In genomic region chr6:100660395-100660794, GRCm38 (mm10) we compare ENCODE assay signal across 9 mouse cellular contexts. TPM values are rescaled to one million over a fixed set of nuclear protein-coding genes. Genes with fewer than 3 reads are reported as not detected.
DNase-seq lines count a peak whose midpoint lies in the region; ATAC-seq and TF ChIP-seq lines count a peak whose summit lies in the region.
"Had no signal": no experiment of that assay in that cellular context is flagged by ENCODE, and none has a peak within 500 bp of the region (broad histone marks: within the 10 kb centered on the region; RNA-seq: fewer than 3 reads in every experiment).

No protein-coding gene starts in this region.

- no peak for DNase-seq in forebrain, embryonic 11.5 days (ENCODE audit: low spot score)
- peak; percentile 71 for DNase-seq in gastrocnemius, postnatal 25 days
- peak; percentile 83 to 87 for DNase-seq in layer of hippocampus, postnatal 10 days (ENCODE audit: low spot score in 2 of 2)
- DNase-seq in midbrain, postnatal 0 days (ENCODE audit: low spot score): peak; percentile 81
- DNase-seq in urinary bladder, adult 18-20 months (ENCODE audit: low spot score in 2 of 2): no peak

- peak; percentile 77; the same call in 1 of the 2 replicates for ATAC-seq in forebrain, embryonic 13.5 days
- no peak for ATAC-seq in forebrain, embryonic 11.5 days (replicated peaks; ENCODE audit: low FRiP score)
- peak; percentile 74; the same call in 1 of the 2 replicates for ATAC-seq in cerebellum, adult (ENCODE audit: insufficient number of reproducible peaks, low FRiP score, low TSS enrichment)
- peak; percentile 47; the same call in 1 of the 2 replicates for ATAC-seq in midbrain, postnatal 0 days (ENCODE audit: low FRiP score)
- ATAC-seq in CD4-positive, CD25-positive, alpha-beta regulatory T cell, adult 4 months: no peak

- H3K27me3 ChIP-seq in forebrain, embryonic 13.5 days: no peaks in the 10 kb centered on the region
- no peaks in the 10 kb centered on the region for H3K27me3 ChIP-seq in forebrain, embryonic 11.5 days (ENCODE audit: control insufficient read depth, insufficient read depth, low read length)
- no peaks in the 10 kb centered on the region for H3K27me3 ChIP-seq in midbrain, postnatal 0 days (ENCODE audit: insufficient read depth, low read length)
- H3K27me3 ChIP-seq: lung, embryonic 15.5 days had no signal

- 66% methylated on average over 5 of the region's 5 CpGs for WGBS in forebrain, embryonic 13.5 days
- WGBS in forebrain, embryonic 11.5 days: 92% methylated on average over 5 of the region's 5 CpGs
- 65% methylated on average over 5 of the region's 5 CpGs for WGBS in midbrain, postnatal 0 days

- H3K36me3 ChIP-seq in forebrain, embryonic 13.5 days (ENCODE audit: poor library complexity, severe bottlenecking): peaks cover 27% of the 10 kb centered on the region
- peaks cover 3% of the 10 kb centered on the region; the same call in 1 of the 2 replicates for H3K36me3 ChIP-seq in forebrain, embryonic 11.5 days (ENCODE audit: control insufficient read depth, insufficient read depth, low read length)
- no peaks in the 10 kb centered on the region; the same call in 1 of the 2 replicates for H3K36me3 ChIP-seq in midbrain, postnatal 0 days (ENCODE audit: insufficient read depth, low read length)

- no peak overlapping the region for H3K9ac ChIP-seq in forebrain, embryonic 13.5 days
- no peak overlapping the region for H3K9ac ChIP-seq in forebrain, embryonic 11.5 days (ENCODE audit: low read length)
- no peak overlapping the region for H3K9ac ChIP-seq in midbrain, postnatal 0 days (replicated peaks; ENCODE audit: low read length, poor library complexity, severe bottlenecking)
- H3K9ac ChIP-seq: lung, embryonic 15.5 days had no signal

- H3K27ac ChIP-seq in forebrain, embryonic 13.5 days: no peak overlapping the region
- no peak overlapping the region for H3K27ac ChIP-seq in forebrain, embryonic 11.5 days (ENCODE audit: low read depth, low read length)
- H3K27ac ChIP-seq in midbrain, postnatal 0 days (ENCODE audit: low read depth, low read length): no peak overlapping the region
- H3K27ac ChIP-seq: lung, embryonic 15.5 days had no signal

- no peaks in the 10 kb centered on the region for H3K4me1 ChIP-seq in forebrain, embryonic 13.5 days
- no peaks in the 10 kb centered on the region for H3K4me1 ChIP-seq in forebrain, embryonic 11.5 days (replicated peaks; ENCODE audit: control insufficient read depth, insufficient read depth, low read length)
- H3K4me1 ChIP-seq in midbrain, postnatal 0 days (ENCODE audit: insufficient read depth, low read length): no peaks in the 10 kb centered on the region
- H3K4me1 ChIP-seq: lung, embryonic 15.5 days had no signal

- no peak overlapping the region for H3K4me3 ChIP-seq in forebrain, embryonic 13.5 days
- H3K4me3 ChIP-seq in forebrain, embryonic 11.5 days (ENCODE audit: low read depth, low read length): no peak overlapping the region
- H3K4me3 ChIP-seq in midbrain, postnatal 0 days (ENCODE audit: low read depth, low read length): no peak overlapping the region
- H3K4me3 ChIP-seq: lung, embryonic 15.5 days had no signal

- H3K4me2 ChIP-seq in forebrain, embryonic 13.5 days: no peak overlapping the region
- no peak overlapping the region for H3K4me2 ChIP-seq in forebrain, embryonic 11.5 days (ENCODE audit: low read depth, low read length, severe bottlenecking)
- no peak overlapping the region for H3K4me2 ChIP-seq in midbrain, postnatal 0 days (ENCODE audit: low read depth, low read length, poor library complexity, severe bottlenecking)
- H3K4me2 ChIP-seq: lung, embryonic 15.5 days had no signal

- H3K9me3 ChIP-seq in forebrain, embryonic 13.5 days (replicated peaks): no peaks in the 10 kb centered on the region
- H3K9me3 ChIP-seq in forebrain, embryonic 11.5 days (ENCODE audit: control insufficient read depth, low read length): no peaks in the 10 kb centered on the region
- H3K9me3 ChIP-seq in midbrain, postnatal 0 days (ENCODE audit: low read length): no peaks in the 10 kb centered on the region
- H3K9me3 ChIP-seq: lung, embryonic 15.5 days had no signal

- TF ChIP-seq CTCF in midbrain, postnatal 0 days (IDR thresholded peaks at IDR 0.05): peak; percentile 35

RNA-seq across cellular contexts. Expression of gene Shq1, which starts 10.6 kb away (rescaled TPM):
- polyA plus RNA-seq in forebrain, embryonic 13.5 days (2015; fragmentation: Nextera tagmentation; extraction: Ambion mirVana): 16.0 TPM in 2 replicates
- polyA plus RNA-seq in forebrain, embryonic 11.5 days (2014; fragmentation: Nextera tagmentation; extraction: Ambion mirVana): 17.6 and 19.2 TPM in 2 replicates
- total RNA-seq in gastrocnemius, postnatal 25 days (2021): 1 to 10 TPM; 1.7 to 1.9 TPM
- 1 to 10 TPM; 7.3 to 7.7 TPM for total RNA-seq in layer of hippocampus, postnatal 10 days (2021)
- total RNA-seq in midbrain, postnatal 0 days (2014; rRNA removed): 4.3 and 5.6 TPM in 2 replicates
- 3.7 and 5.6 TPM in 2 replicates for polyA plus RNA-seq in midbrain, postnatal 0 days (2015; fragmentation: Nextera tagmentation; extraction: Ambion mirVana)
- 10 to 100 TPM; 10.0 to 11.7 TPM for polyA plus RNA-seq in CD4-positive, CD25-positive, alpha-beta regulatory T cell, adult 4 months (2017; shearing (Covaris generic))

RNA-seq across cellular contexts. Expression of gene Gxylt2, which starts 44.1 kb away (rescaled TPM):
- polyA plus RNA-seq in forebrain, embryonic 13.5 days (2015; fragmentation: Nextera tagmentation; extraction: Ambion mirVana): 0.85 and 1.0 TPM in 2 replicates
- polyA plus RNA-seq in forebrain, embryonic 11.5 days (2014; fragmentation: Nextera tagmentation; extraction: Ambion mirVana): 2.8 and 3.2 TPM in 2 replicates
- total RNA-seq in gastrocnemius, postnatal 25 days (2021): 1 to 10 TPM in 1 of 2 experiments, under 1 TPM in 1; 0.92 to 2.4 TPM
- total RNA-seq in layer of hippocampus, postnatal 10 days (2021): 1 to 10 TPM; 2.7 TPM
- total RNA-seq in midbrain, postnatal 0 days (2014; rRNA removed): 3.1 and 3.2 TPM in 2 replicates
- polyA plus RNA-seq in midbrain, postnatal 0 days (2015; fragmentation: Nextera tagmentation; extraction: Ambion mirVana): 1.8 and 2.0 TPM in 2 replicates
- under 1 TPM in 1 of 2 experiments, not detected in 1; 0.17 TPM for polyA plus RNA-seq in CD4-positive, CD25-positive, alpha-beta regulatory T cell, adult 4 months (2017; shearing (Covaris generic))

Comparison
In these comparisons a context has a peak if more than half of its experiments do, and no peak if none do; other contexts are left out.
1. ATAC-seq: peak in forebrain, embryonic 13.5 days (single experiment), cerebellum, adult (single experiment) and midbrain, postnatal 0 days (single experiment); none in forebrain, embryonic 11.5 days (single experiment) and CD4-positive, CD25-positive, alpha-beta regulatory T cell, adult 4 months (single experiment).
2. DNase-seq: peak in gastrocnemius, postnatal 25 days (single experiment), layer of hippocampus, postnatal 10 days (2 of 2) and midbrain, postnatal 0 days (single experiment); none in forebrain, embryonic 11.5 days (single experiment) and urinary bladder, adult 18-20 months (0 of 2).